Mouse (Mus musculus) adrenal gland, postnatal 0 days (tissue): Measurements from ENCODE around the gene Cdkn1c. TPM values are rescaled to one million over a fixed set of nuclear protein-coding genes. Genes with fewer than 3 reads are reported as not detected.

ENCODE experiments used
- polyA plus RNA-seq: library from polyadenylated mRNA; unstranded; fragments of >200 nt; fragmentation: Nextera tagmentation; extraction: Ambion mirVana; gene quantifications from 2 replicates; pipeline ENCODE4 v1.2.1, GENCODE M21; 2015

The Cdkn1c gene
- polyA plus RNA-seq, result 1,242 and 2,192 TPM in 2 replicates

DNA sequence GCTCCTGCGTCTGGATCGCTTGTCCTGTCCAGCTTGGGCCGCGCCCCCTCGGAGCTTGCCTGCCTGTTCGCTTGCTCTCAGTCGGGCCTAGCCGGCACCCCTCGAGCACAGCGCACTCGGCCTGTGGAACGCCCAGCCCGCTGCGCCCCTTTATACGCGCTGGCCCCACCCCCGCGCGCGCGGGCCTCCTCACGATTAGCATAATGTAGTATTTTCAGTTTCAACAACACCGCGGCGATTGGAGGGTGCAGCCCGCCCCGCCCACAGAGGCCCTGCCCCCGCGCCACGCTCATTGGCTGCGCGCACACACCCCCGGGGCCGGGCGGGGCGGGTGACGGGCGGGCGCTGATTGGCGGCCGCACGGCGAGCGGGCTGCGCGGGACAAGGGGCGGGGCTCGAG lies at the start of gene Cdkn1c:
Gene Cdkn1c, minus strand, starts transcription at position 177 of the 400 bp plus-strand sequence.

DNA sequence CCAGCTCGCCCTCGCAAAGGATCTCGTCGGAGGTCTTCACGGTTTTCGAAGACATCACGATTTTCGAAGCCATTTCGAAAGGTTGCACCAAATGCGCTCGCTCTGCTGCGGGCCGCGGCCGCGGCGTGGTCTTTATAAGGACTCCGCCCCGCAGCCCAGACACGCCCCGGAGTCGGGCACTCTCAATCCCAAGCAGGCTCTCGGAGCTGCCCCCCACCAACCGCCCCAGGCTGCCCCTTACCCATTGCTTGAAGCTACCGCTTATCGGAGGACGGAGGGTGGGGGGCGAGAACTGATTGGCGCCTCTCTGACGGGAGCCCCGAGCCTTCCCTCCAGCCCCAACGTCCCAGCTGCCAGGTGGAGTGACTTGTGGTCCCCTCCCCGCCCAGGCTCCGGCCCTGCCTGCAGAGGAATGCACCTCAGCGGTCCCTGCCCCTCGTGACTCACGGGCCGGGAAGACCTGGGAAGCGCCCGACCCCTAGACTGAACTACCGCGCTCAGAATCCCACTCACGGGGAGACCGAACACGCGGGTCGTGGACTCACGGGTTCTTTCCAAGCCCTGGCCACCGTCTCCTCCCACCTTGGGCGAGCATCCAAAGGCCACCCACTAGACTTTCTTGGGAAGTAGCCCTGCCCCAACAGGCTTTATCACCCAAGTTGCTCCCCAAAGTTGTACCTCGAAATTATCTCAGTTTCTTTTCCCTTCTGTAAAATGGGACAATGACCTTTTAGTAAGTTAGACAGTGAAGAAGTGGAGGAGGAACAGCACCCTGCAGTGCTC lies 41.8 kb upstream of the Cdkn1c start, which contains the start of gene Phlda2:
Gene Phlda2, minus strand, starts transcription at position 733 of the 783 bp plus-strand sequence.

DNA sequence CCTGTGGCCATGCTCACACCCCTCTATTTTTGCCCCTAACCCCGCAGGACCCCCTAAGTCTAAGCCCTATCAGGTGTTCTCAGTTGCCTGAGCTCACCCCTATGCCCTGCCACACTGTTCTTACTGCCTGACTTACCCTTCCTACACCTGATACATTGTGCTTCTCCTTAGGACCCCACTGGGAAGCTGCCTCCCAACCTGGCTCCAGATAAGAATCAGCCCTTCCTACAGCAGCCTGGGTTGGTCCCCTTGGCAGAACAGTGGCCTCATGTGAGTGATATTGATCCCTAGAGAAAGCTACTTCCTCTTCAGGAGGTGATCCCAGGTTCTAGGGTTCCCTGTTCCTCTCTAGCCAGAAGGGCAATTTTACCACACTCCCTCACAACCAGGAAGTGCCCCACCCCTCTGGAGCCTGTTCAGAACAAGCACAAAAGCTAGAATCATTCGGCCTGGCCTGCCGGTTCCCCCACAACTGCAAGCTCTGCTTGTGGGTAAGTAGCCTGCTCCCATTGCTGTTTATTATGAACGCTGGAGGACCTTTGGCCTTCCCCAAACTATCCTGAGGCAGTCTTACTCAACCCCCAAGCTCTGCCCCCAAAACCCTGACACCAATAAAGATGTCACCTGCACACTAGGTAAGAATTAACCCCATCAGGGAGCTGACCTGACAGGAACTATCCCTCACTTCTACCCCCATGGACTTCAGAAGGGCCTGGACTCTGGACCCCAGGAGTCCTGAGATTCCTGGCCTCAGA lies 12.7 kb upstream of the Cdkn1c start, which contains the start of gene Slc22a18:
Gene Slc22a18, plus strand, starts transcription at position 390 of the 755 bp plus-strand sequence.

Other genes starting within 250 kb of the Cdkn1c start
- 2.0 and 3.3 TPM in 2 replicates for gene Slc22a18, start 12.7 kb upstream of the Cdkn1c start, polyA plus RNA-seq
- gene Phlda2, start 42.1 kb upstream of the Cdkn1c start, polyA plus RNA-seq, result 5.1 and 5.2 TPM in 2 replicates
- gene Nap1l4, start 88.1 kb upstream of the Cdkn1c start, polyA plus RNA-seq, result 116 and 140 TPM in 2 replicates
- 21.6 and 29.9 TPM in 2 replicates for gene Cars, start 139.0 kb upstream of the Cdkn1c start, polyA plus RNA-seq
- gene Tnfrsf26, start 167.7 kb upstream of the Cdkn1c start, polyA plus RNA-seq, result 0.84 and 0.88 TPM in 2 replicates
- gene Tnfrsf22, start 188.6 kb upstream of the Cdkn1c start, polyA plus RNA-seq, result 3.5 and 5.0 TPM in 2 replicates
- 2.4 and 3.1 TPM in 2 replicates for gene Tnfrsf23, start 224.8 kb upstream of the Cdkn1c start, polyA plus RNA-seq